Mouse (Mus musculus): ENCODE results near the gene Ptma. TPM values are rescaled to one million over a fixed set of nuclear protein-coding genes. Genes with fewer than 3 reads are reported as not detected.

Gene Ptma
- polyA plus RNA-seq, 1 experiment from 2014 or later = 2,326 TPM

DNA sequence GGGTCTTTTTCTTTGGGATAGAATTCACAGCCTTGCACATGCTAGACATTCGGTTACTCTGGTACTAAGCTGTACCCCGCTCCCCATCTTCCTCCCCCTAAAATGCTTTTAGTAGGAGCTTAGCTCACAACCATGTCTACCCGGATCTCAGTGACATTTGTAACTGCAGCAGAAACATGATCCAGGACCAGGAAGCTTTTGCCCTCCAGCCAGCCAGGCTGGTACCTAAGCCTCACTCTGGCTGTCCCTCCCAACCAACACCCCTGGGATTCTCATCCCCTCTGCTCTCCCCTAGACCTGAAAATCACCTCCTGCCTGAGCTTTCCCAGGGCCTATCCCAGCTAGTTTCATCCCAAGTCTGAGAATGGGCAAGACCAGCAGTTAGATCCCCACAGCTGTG lies 32.7 kb upstream of the Ptma start:
- DNase-seq (ENCODE audit: low read depth, low spot score) = no peak
- ATAC-seq = no peak
- no peak for TF ChIP-seq CTCF (IDR thresholded peaks at IDR 0.05)
- POLR2A ChIA-PET = no interaction called here
- in situ Hi-C loops (cut with MboI; ENCODE audit: low pct_unique_long_range_greater_than_20kb) = no loop called here
- CTCF ChIA-PET = no interaction called here
- no peaks in the 10 kb centered on the region for H3K27me3 ChIP-seq

DNA sequence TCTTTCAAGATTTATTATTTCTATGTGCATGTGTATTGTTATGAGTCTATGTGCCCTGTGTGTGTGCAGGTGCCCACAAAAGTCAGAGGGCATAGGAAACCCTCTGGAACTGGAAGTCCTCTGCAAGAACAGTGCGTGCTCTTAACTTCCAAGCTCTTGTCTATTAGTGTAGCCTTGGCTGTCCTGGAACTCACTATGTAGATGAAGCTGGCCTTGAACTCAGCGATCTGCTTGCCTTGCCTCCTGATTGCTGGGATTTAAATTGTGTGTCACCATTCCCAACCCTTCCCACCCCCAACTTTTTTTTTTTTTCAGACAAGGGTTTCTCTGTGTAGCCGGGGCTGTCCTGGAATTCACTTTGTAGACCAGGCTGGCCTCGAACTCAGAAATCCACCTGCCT lies 30.2 kb upstream of the Ptma start:
- in situ Hi-C loops (cut with MboI; ENCODE audit: low pct_unique_long_range_greater_than_20kb) = no loop called here
- TF ChIP-seq CTCF (IDR thresholded peaks at IDR 0.05) = no peak
- no peak for ATAC-seq
- POLR2A ChIA-PET = interaction anchor here (0.8 kb wide), 1 partner anchor 9 kb away, joined by 3 read pairs; no protein-coding TSS in a partner anchor
- CTCF ChIA-PET = interaction anchor here (5.9 to 25.4 kb wide), 2 partner anchors 32 to 57 kb away, joined by 46 to 307 read pairs; partner anchors contain the start of gene Ptma
- no peaks in the 10 kb centered on the region for H3K27me3 ChIP-seq
- DNase-seq (ENCODE audit: low read depth, low spot score) = no peak

DNA sequence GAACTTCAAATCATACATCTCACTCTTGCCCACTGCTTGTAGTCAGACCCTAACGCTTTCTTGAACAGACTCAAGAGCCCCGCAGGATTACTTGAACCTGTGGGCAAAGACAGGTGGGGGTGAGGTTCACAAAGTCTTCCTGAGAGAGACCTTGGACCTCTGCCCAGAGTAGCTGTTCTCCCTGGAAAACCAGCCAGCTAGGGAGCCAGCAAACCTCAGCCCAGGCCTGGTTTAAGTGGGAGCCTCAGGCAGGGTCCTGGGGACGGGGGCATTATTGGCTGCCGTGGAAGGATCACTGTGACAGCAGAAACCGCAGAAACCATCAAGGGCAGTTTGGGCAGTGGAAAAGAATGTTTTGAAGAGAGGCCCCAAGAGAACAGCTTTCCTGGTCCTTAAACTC lies 29.2 kb upstream of the Ptma start:
- H3K27me3 ChIP-seq = no peaks in the 10 kb centered on the region
- no peak for DNase-seq (ENCODE audit: low read depth, low spot score)
- TF ChIP-seq CTCF (IDR thresholded peaks at IDR 0.05) = no peak
- CTCF ChIA-PET = interaction anchor here (1.1 to 25.4 kb wide), 4 partner anchors 27 to 58 kb away, joined by 3 to 307 read pairs (median 25); partner anchors contain the start of gene Ptma
- POLR2A ChIA-PET = interaction anchor here (1.3 to 3.1 kb wide), 4 partner anchors 9 to 56 kb away, joined by 4 to 19 read pairs (median 7); no protein-coding TSS in a partner anchor
- in situ Hi-C loops (cut with MboI; ENCODE audit: low pct_unique_long_range_greater_than_20kb) = no loop called here
- ATAC-seq = no peak

DNA sequence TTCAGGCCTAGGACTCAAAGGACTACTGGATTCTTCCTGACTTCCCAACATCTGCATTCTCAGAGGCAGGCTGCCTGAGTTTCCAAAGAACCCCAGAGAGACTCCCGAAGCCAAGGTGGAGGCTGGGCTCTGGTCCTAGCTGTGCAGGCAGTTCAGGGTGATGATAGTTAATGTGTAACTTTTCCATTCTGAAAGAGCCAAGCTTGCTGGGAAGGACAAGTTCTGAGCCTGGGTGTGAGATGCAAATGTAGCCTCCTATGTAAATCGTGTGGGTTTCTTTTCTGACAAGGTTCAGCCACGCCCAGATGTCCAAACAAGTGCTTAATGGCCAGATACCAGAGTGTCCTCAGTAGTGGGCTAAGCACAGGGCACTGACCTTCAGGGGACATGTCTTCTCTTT lies 28.5 kb upstream of the Ptma start:
- ATAC-seq (peak; percentile 29), DNase-seq (ENCODE audit: low read depth, low spot score) (no peak)
- no peaks in the 10 kb centered on the region for H3K27me3 ChIP-seq
- CTCF ChIA-PET = interaction anchor here (0.7 to 25.4 kb wide), 8 partner anchors 10 to 62 kb away, joined by 3 to 307 read pairs (median 6); partner anchors contain the start of gene Ptma
- POLR2A ChIA-PET = interaction anchor here (1.3 to 3.1 kb wide), 4 partner anchors 10 to 57 kb away, joined by 4 to 19 read pairs (median 7); no protein-coding TSS in a partner anchor
- in situ Hi-C loops (cut with MboI; ENCODE audit: low pct_unique_long_range_greater_than_20kb) = no loop called here
- TF ChIP-seq CTCF (IDR thresholded peaks at IDR 0.05) = no peak

DNA sequence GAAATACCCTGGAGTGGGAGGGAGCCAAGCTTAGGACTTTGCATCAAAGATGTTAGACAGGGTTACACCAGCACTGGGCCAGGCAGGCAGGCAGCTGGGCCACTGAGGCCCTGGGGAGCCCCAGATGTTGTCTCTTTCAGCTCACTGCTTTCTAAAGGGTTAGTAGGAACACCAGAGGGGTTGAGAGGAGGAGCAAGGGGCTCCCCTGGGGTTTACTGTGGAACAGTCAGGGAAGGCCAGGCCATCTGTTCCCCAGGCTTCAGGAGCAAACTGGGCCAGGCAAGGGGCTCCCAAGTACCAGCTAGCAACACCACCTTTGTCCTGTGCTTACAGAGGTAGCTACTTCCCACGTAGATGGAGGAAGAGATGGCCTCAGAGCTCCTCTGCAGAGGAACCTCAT lies 27.9 kb upstream of the Ptma start:
- no peak for DNase-seq (ENCODE audit: low read depth, low spot score)
- ChIA-PET CTCF (interaction anchor here (0.7 to 25.4 kb wide), 8 partner anchors 11 to 63 kb away, joined by 3 to 307 read pairs (median 6); partner anchors contain the start of gene Ptma), POLR2A (interaction anchor here (1.0 to 3.1 kb wide), 5 partner anchors 11 to 57 kb away, joined by 4 to 19 read pairs (median 8); partner anchors contain the start of gene Ptma)
- in situ Hi-C loops (cut with MboI; ENCODE audit: low pct_unique_long_range_greater_than_20kb) = no loop called here
- no peak for TF ChIP-seq CTCF (IDR thresholded peaks at IDR 0.05)
- H3K27me3 ChIP-seq = no peaks in the 10 kb centered on the region
- no peak for ATAC-seq

DNA sequence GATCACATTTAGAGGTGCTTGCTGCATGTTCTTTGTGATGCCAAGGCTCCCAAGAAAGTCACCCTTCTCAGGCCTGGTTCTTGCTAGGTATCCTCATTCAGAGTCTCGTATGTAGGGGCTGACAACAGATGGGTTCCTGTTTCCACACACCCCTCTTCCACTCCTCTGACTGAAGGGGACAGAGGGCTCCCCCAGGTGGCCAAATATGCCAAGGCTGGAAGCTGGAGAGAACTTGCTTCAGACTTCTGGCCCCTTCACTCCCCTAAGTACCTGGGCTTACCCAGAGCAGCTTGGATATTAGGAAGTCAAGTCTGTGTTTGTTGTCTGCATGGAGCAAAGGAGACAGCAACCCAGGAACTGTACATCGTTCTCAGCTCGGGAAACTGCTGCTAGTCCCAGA lies 26.6 kb upstream of the Ptma start:
- in situ Hi-C loops (cut with MboI; ENCODE audit: low pct_unique_long_range_greater_than_20kb) = loop anchor here (5.0 kb wide), 2 partner anchors 37 to 58 kb away; no protein-coding TSS in a partner anchor
- CTCF ChIA-PET = interaction anchor here (0.7 to 25.4 kb wide), 8 partner anchors 9 to 65 kb away, joined by 3 to 307 read pairs (median 4); partner anchors contain the start of gene Ptma
- DNase-seq (ENCODE audit: low read depth, low spot score) (no peak), ATAC-seq (no peak)
- TF ChIP-seq CTCF (IDR thresholded peaks at IDR 0.05) = no peak
- POLR2A ChIA-PET = interaction anchor here (1.0 to 3.1 kb wide), 8 partner anchors 12 to 58 kb away, joined by 3 to 19 read pairs (median 6); partner anchors contain the start of gene Ptma
- no peaks in the 10 kb centered on the region for H3K27me3 ChIP-seq

DNA sequence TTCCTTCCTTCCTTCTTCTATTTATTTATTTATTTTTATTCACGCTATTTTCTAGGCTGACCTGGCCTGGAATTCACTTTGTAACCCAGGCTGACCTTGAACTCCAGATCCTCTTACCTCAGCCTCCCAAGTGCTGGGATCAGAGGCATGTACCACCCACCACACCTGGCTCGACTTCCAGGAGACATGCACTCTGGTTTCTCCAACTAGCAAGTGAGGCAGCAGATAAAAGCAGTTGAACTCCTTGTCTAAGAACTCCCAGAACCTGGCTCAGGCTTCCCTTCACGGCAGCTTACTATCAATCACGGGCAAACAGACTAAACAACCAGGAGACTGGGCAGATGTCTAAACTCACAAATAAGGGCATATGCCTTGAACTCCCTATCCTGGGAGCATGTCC lies 25.8 kb upstream of the Ptma start:
- no peaks in the 10 kb centered on the region for H3K27me3 ChIP-seq
- no peak for ATAC-seq
- no peak for TF ChIP-seq CTCF (IDR thresholded peaks at IDR 0.05)
- DNase-seq (ENCODE audit: low read depth, low spot score) = no peak
- CTCF ChIA-PET = interaction anchor here (0.9 to 25.4 kb wide), 11 partner anchors 10 to 65 kb away, joined by 3 to 307 read pairs (median 3); partner anchors contain the start of gene Ptma
- POLR2A ChIA-PET = interaction anchor here (0.7 to 2.8 kb wide), 7 partner anchors 12 to 59 kb away, joined by 3 to 15 read pairs (median 5); partner anchors contain the start of gene Ptma
- in situ Hi-C loops (cut with MboI; ENCODE audit: low pct_unique_long_range_greater_than_20kb) = loop anchor here (5.0 kb wide), 2 partner anchors 37 to 58 kb away; no protein-coding TSS in a partner anchor

DNA sequence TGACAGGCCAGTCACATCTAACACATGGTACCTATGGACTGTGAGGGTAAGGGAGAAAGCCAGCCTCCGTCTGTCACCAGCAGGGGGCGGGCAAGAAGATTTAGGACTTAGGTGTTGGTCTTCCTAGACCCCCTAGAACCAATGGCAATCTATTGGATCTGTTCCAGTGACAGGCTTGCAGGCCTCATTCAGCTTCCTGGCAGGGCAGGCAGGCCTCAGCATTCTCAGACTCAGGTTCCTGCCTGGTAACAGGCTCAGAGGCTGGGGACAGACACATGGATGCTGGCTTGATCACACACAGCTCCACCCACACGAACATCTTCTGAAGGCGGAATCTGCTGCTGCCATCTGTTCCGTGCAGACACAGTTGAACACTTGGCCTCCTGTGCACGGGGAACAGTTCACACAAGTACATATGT lies 25.4 kb upstream of the Ptma start:
- H3K27me3 ChIP-seq = no peaks in the 10 kb centered on the region
- ATAC-seq (no peak), DNase-seq (ENCODE audit: low read depth, low spot score) (no peak)
- CTCF ChIA-PET = interaction anchor here (0.8 to 25.4 kb wide), 12 partner anchors 10 to 62 kb away, joined by 3 to 307 read pairs (median 3); partner anchors contain the start of gene Ptma
- in situ Hi-C loops (cut with MboI; ENCODE audit: low pct_unique_long_range_greater_than_20kb) = loop anchor here (5.0 kb wide), 2 partner anchors 36 to 59 kb away; no protein-coding TSS in a partner anchor
- no peak for TF ChIP-seq CTCF (IDR thresholded peaks at IDR 0.05)
- POLR2A ChIA-PET = interaction anchor here (0.7 to 2.8 kb wide), 5 partner anchors 13 to 60 kb away, joined by 3 to 15 read pairs (median 4); partner anchors contain the start of gene Ptma

DNA sequence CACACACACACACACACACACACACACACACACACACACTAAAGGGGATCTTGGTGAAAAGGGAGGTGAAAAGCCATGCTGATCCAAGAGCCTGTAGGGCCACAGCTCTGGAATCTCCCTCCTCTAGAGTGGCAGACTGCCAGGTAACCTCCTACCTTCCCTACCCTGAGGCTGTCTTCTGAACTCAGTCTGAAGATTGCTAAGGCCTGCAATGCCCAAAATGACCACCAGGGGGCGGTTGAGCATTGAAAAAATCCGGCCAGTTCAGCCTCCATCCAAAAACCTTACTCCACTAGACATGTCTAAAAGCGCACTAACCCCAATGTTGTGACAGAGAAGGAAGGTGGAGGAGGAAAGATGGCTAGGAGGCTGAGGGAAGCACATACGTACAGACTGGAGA lies 25.0 kb upstream of the Ptma start:
- no peaks in the 10 kb centered on the region for H3K27me3 ChIP-seq
- ChIA-PET POLR2A (interaction anchor here (0.9 to 2.8 kb wide), 4 partner anchors 13 to 59 kb away, joined by 3 to 15 read pairs (median 4); partner anchors contain the start of gene Ptma), CTCF (interaction anchor here (0.8 to 25.4 kb wide), 11 partner anchors 10 to 62 kb away, joined by 3 to 307 read pairs (median 3); partner anchors contain the start of gene Ptma)
- no peak for ATAC-seq
- TF ChIP-seq CTCF (IDR thresholded peaks at IDR 0.05) = no peak
- DNase-seq (ENCODE audit: low read depth, low spot score) = peak; percentile 86
- in situ Hi-C loops (cut with MboI; ENCODE audit: low pct_unique_long_range_greater_than_20kb) = loop anchor here (5.0 kb wide), 2 partner anchors 36 to 59 kb away; no protein-coding TSS in a partner anchor

DNA sequence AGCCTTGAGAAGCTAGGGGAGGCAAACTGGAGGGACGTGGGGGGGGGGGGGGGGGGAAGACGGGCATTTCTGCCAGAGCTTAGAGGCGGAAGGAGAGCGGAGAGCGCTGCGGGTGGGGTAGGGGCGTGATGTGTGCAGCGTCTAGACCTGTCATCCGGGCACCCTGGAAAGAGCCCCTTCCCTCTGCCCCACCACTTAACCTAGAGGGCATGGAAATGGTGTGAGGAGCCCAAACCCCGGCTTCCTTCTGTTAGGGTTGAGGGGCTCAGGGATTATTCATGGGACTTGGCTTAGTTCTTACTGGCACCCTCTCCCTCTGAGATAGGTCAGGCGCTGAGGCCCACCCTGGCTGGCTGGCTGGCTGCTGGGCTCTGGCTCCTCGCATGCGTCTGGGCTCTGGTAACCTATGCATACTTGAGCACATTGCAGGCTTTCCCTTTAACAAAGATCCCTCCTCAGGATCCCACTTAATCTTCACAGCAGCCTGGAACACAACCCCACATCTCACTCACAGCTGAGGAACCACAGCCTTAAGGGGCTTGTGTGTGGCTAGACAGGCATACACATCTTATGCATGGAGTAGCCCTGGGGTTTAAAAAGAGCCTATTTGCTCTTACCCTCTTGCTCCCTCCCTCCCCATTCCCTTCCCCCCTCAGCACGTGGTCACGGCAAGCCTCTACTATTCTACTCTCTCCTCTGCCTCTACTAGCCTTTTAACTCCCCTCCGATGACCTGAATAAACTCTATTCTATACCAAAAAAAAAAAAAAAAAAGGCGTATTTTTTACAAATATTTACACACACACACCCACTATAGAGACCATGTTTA lies 24.1 kb upstream of the Ptma start:
- ATAC-seq (no peak), DNase-seq (ENCODE audit: low read depth, low spot score) (no peak)
- in situ Hi-C loops (cut with MboI; ENCODE audit: low pct_unique_long_range_greater_than_20kb) = loop anchor here (5.0 kb wide), 2 partner anchors 35 to 60 kb away; no protein-coding TSS in a partner anchor
- no peaks in the 10 kb centered on the region for H3K27me3 ChIP-seq
- TF ChIP-seq CTCF (IDR thresholded peaks at IDR 0.05) = no peak
- POLR2A ChIA-PET = no interaction called here
- CTCF ChIA-PET = interaction anchor here (1.4 to 25.4 kb wide), 5 partner anchors 26 to 63 kb away, joined by 4 to 307 read pairs (median 7); partner anchors contain the start of gene Ptma
